Mouse (Mus musculus) adrenal gland, postnatal 10 days (tissue): ENCODE results near the gene Dpy19l1. TPM values are rescaled to one million over a fixed set of nuclear protein-coding genes. Genes with fewer than 3 reads are reported as not detected.

Experiments used
- DNase-seq: peaks from one replicate; pipeline ENCODE4 v3.0.0; 2021; ENCODE audit warnings: mixed read lengths
- total RNA-seq, 2 experiments: library from RNA; stranded (reverse); gene quantifications; 2 replicates each; pipeline ENCODE4 v1.2.3; 2021

The Dpy19l1 gene
- total RNA-seq, 2 experiments from 2014 or later: 31.8 to 40.8 TPM

GRCm38 (mm10) chr9:24470166-24470565 is 32.8 kb downstream of the Dpy19l1 start:
- DNase-seq: peak; percentile 68

- no peak for DNase-seq
Measured at GRCm38 (mm10) chr9:24467186-24467585, 35.8 kb downstream of the Dpy19l1 start.

- DNase-seq: no peak
Measured at GRCm38 (mm10) chr9:24466649-24467048, 36.3 kb downstream of the Dpy19l1 start.

GRCm38 (mm10) chr9:24461379-24461961 is 41.5 kb downstream of the Dpy19l1 start:
- DNase-seq: no peak

- DNase-seq: no peak
Measured at GRCm38 (mm10) chr9:24453833-24454232, 49.1 kb downstream of the Dpy19l1 start.

GRCm38 (mm10) chr9:24450976-24451375 is 52.0 kb downstream of the Dpy19l1 start:
- no peak for DNase-seq

GRCm38 (mm10) chr9:24450524-24450923 is 52.4 kb downstream of the Dpy19l1 start:
- no peak for DNase-seq

- DNase-seq: no peak
Measured at GRCm38 (mm10) chr9:24434901-24435300, 68.0 kb downstream of the Dpy19l1 start.

GRCm38 (mm10) chr9:24429721-24430120 is 73.2 kb downstream of the Dpy19l1 start:
- no peak for DNase-seq

GRCm38 (mm10) chr9:24425679-24426078 is 77.3 kb downstream of the Dpy19l1 start:
- DNase-seq: no peak

- no peak for DNase-seq
Measured at GRCm38 (mm10) chr9:24423241-24423640, 79.7 kb downstream of the Dpy19l1 start.

GRCm38 (mm10) chr9:24421888-24422287 is 81.1 kb downstream of the Dpy19l1 start:
- no peak for DNase-seq

- DNase-seq: peak; percentile 8
Measured at GRCm38 (mm10) chr9:24421221-24421620, 81.7 kb downstream of the Dpy19l1 start.

GRCm38 (mm10) chr9:24420144-24420543 is 82.8 kb downstream of the Dpy19l1 start:
- no peak for DNase-seq

- no peak for DNase-seq
Measured at GRCm38 (mm10) chr9:24418281-24418680, 84.7 kb downstream of the Dpy19l1 start.

GRCm38 (mm10) chr9:24411483-24411882 is 91.5 kb downstream of the Dpy19l1 start:
- no peak for DNase-seq

- no peak for DNase-seq
Measured at GRCm38 (mm10) chr9:24410439-24410838, 92.5 kb downstream of the Dpy19l1 start.

GRCm38 (mm10) chr9:24407992-24408391 is 94.9 kb downstream of the Dpy19l1 start:
- no peak for DNase-seq

- DNase-seq: no peak
Measured at GRCm38 (mm10) chr9:24394146-24394545, 108.8 kb downstream of the Dpy19l1 start.

GRCm38 (mm10) chr9:24390807-24391370 is 112.1 kb downstream of the Dpy19l1 start:
- DNase-seq: no peak

GRCm38 (mm10) chr9:24387230-24387629 is 115.7 kb downstream of the Dpy19l1 start:
- no peak for DNase-seq

- peak; percentile 37 for DNase-seq
Measured at GRCm38 (mm10) chr9:24379321-24379720, 123.6 kb downstream of the Dpy19l1 start.

- no peak for DNase-seq
Measured at GRCm38 (mm10) chr9:24378848-24379247, 124.1 kb downstream of the Dpy19l1 start.
